Mouse (Mus musculus) liver, adult 2 months (tissue): ENCODE measurements around the gene Klhl12. TPM values are rescaled to one million over a fixed set of nuclear protein-coding genes. Genes with fewer than 3 reads are reported as not detected.
A peak's percentile ranks its signal among the peaks of the same experiment; 100 is the strongest.
"Not testable (repeated sequence)": the region's sequence is repeated elsewhere in the genome, so short reads cannot be mapped to it uniquely, and the experiment has no call there.

Source experiments
- DNase-seq: peaks from one replicate; pipeline ENCODE4 v3.0.0-alpha.2; 2011; ENCODE audit warnings: low read depth, low spot score; ENCODE audit errors: extremely low read depth
- H3K27ac ChIP-seq: fragments of 200-500 bp; replicated peaks from 2 replicates; pipeline ENCODE4 v1.5.1; 2012; ENCODE audit warnings: low read depth, mild to moderate bottlenecking, control low read depth, inconsistent platforms, low read length; ENCODE audit not compliant: insufficient read depth
- H3K27me3 ChIP-seq: fragments of 200-500 bp; 2 replicates; pipeline ENCODE4 v1.6.1; 2012; ENCODE audit warnings: mild to moderate bottlenecking, moderate library complexity, low read length, inconsistent platforms; ENCODE audit not compliant: control insufficient read depth, insufficient read depth
- H3K36me3 ChIP-seq: fragments of 200-500 bp; 2 replicates; pipeline ENCODE4 v1.6.1; 2012; ENCODE audit warnings: low read length, inconsistent platforms; ENCODE audit not compliant: control insufficient read depth, insufficient read depth
- H3K4me1 ChIP-seq: fragments of 200-500 bp; 2 replicates; pipeline ENCODE4 v1.6.1; 2011; ENCODE audit warnings: low read length; ENCODE audit not compliant: control insufficient read depth, insufficient read depth
- H3K4me3 ChIP-seq: fragments of 200-500 bp; 2 replicates; pipeline ENCODE4 v1.5.1; 2011; ENCODE audit warnings: low read depth, mild to moderate bottlenecking, control low read depth, low read length, moderate library complexity; ENCODE audit not compliant: insufficient read depth
- H3K79me2 ChIP-seq: fragments of 200-500 bp; 2 replicates; pipeline ENCODE4 v1.6.1; 2012; ENCODE audit warnings: inconsistent platforms, mild to moderate bottlenecking, low read length, moderate library complexity; ENCODE audit not compliant: control insufficient read depth, insufficient read depth
- H3K9ac ChIP-seq: fragments of 200-500 bp; 2 replicates; pipeline ENCODE4 v1.6.1; 2012; ENCODE audit warnings: low read depth, mild to moderate bottlenecking, control low read depth, inconsistent platforms, low read length
- CTCF ChIP-seq: fragments of 200-500 bp; IDR thresholded peaks from 2 replicates; pipeline ENCODE4 v1.5.1; 2011; ENCODE audit warnings: low read depth, low read length, control low read depth
- POLR2A ChIP-seq: fragments of 200-500 bp; IDR thresholded peaks from 2 replicates; pipeline ENCODE4 v1.6.1; 2011; ENCODE audit warnings: low read length, control low read depth; ENCODE audit not compliant: insufficient read depth; ENCODE audit errors: extremely low read depth
- WGBS: fragments of 180-500 bp; shearing (Covaris S2); methylation state at CpG from one replicate; pipeline ENCODE4 v1.1.7; 2018; 5-methylcytosine and 5-hydroxymethylcytosine counted together
- polyA plus RNA-seq: library from polyadenylated mRNA; depleted of rRNA; stranded (reverse); fragments of >200 nt; gene quantifications from 2 replicates; pipeline ENCODE4 v1.2.3, GENCODE M21; 2012
- total RNA-seq: library from RNA; depleted of rRNA; stranded (reverse); fragments of >200 nt; gene quantifications from 2 replicates; pipeline ENCODE4 v1.2.3, GENCODE M21; 2014

Gene Klhl12
- total and polyA plus RNA-seq, 2 experiments, result 5.1 to 8.8 TPM

GRCm38 (mm10) chr1:134513312-134513860 is 58.1 kb downstream of the Klhl12 start:
- TF ChIP-seq CTCF (no peak), POLR2A (no peak)
- no peaks in the 10 kb centered on the region for H3K79me2 ChIP-seq
- H3K27me3 ChIP-seq, result no peaks in the 10 kb centered on the region
- H3K9ac ChIP-seq, result peak overlapping the region; percentile 63
- DNase-seq, result peak; percentile 39
- 3% methylated on average over 38 of the region's 38 CpGs for WGBS
- peaks cover 3% of the 10 kb centered on the region; the same call in 1 of the 2 replicates for H3K4me1 ChIP-seq
- no peaks in the 10 kb centered on the region for H3K36me3 ChIP-seq
- H3K27ac ChIP-seq, result no peak overlapping the region
- H3K4me3 ChIP-seq, result peak overlapping the region; percentile 57

- Histone ChIP-seq H3K9ac (no peak overlapping the region), H3K27me3 (no peaks in the 10 kb centered on the region), H3K4me1 (peaks cover 6% of the 10 kb centered on the region), H3K79me2 (no peaks in the 10 kb centered on the region), H3K4me3 (no peak overlapping the region), H3K27ac (no peak overlapping the region), H3K36me3 (no peaks in the 10 kb centered on the region)
- peak; percentile 55 for DNase-seq
- WGBS, result 56% methylated on average over 16 of the region's 16 CpGs
- TF ChIP-seq CTCF, result no peak
- TF ChIP-seq POLR2A, result no peak
Measured at GRCm38 (mm10) chr1:134513876-134514590, 58.7 kb downstream of the Klhl12 start.

- WGBS, result 64% methylated on average over 2 of the region's 2 CpGs
- no peak for TF ChIP-seq CTCF
- no peak for TF ChIP-seq POLR2A
- no peaks in the 10 kb centered on the region for H3K36me3 ChIP-seq
- H3K9ac ChIP-seq, result no peak overlapping the region
- H3K27ac ChIP-seq, result no peak overlapping the region
- H3K4me3 ChIP-seq, result no peak overlapping the region
- peaks cover 14% of the 10 kb centered on the region for H3K4me1 ChIP-seq
- DNase-seq, result no peak
- no peaks in the 10 kb centered on the region for H3K79me2 ChIP-seq
- H3K27me3 ChIP-seq, result no peaks in the 10 kb centered on the region
Measured at GRCm38 (mm10) chr1:134515891-134516290, 60.6 kb downstream of the Klhl12 start.

GRCm38 (mm10) chr1:134516491-134517198 is 61.3 kb downstream of the Klhl12 start:
- no peak for DNase-seq
- H3K36me3 ChIP-seq, result no peaks in the 10 kb centered on the region
- no peaks in the 10 kb centered on the region for H3K27me3 ChIP-seq
- H3K79me2 ChIP-seq, result no peaks in the 10 kb centered on the region
- H3K4me1 ChIP-seq, result peaks cover 14% of the 10 kb centered on the region
- no peak overlapping the region for H3K4me3 ChIP-seq
- no peak overlapping the region for H3K9ac ChIP-seq
- WGBS, result 71% methylated on average over 4 of the region's 4 CpGs
- no peak overlapping the region for H3K27ac ChIP-seq
- TF ChIP-seq CTCF (no peak), POLR2A (no peak)

- H3K27me3 ChIP-seq, H3K36me3 ChIP-seq, H3K79me2 ChIP-seq, H3K9ac ChIP-seq, H3K27ac ChIP-seq, H3K4me3 ChIP-seq, DNase-seq: not testable (repeated sequence)
- WGBS, result 88% methylated on average over 14 of the region's 14 CpGs
- H3K4me1 ChIP-seq, result peaks cover 14% of the 10 kb centered on the region
Measured at GRCm38 (mm10) chr1:134517841-134518240, 62.5 kb downstream of the Klhl12 start.

- Histone ChIP-seq H3K27ac (peak overlapping the region; percentile 43), H3K27me3 (no peaks in the 10 kb centered on the region), H3K4me3 (no peak overlapping the region), H3K4me1 (peaks cover 11% of the 10 kb centered on the region), H3K9ac (no peak overlapping the region), H3K79me2 (no peaks in the 10 kb centered on the region), H3K36me3 (no peaks in the 10 kb centered on the region)
- 2% methylated on average over 7 of the region's 7 CpGs for WGBS
- DNase-seq, result peak; percentile 93
- TF ChIP-seq POLR2A, result no peak
- peak; percentile 87 for TF ChIP-seq CTCF
Measured at GRCm38 (mm10) chr1:134518677-134519076, 63.3 kb downstream of the Klhl12 start.

GRCm38 (mm10) chr1:134519201-134519600 is 63.9 kb downstream of the Klhl12 start:
- H3K79me2 ChIP-seq, H3K36me3 ChIP-seq, H3K4me3 ChIP-seq, DNase-seq, H3K27me3 ChIP-seq, H3K9ac ChIP-seq: not testable (repeated sequence)
- 91% methylated on average over 5 of the region's 5 CpGs for WGBS
- Histone ChIP-seq H3K27ac (peak overlapping the region; percentile 43), H3K4me1 (peaks cover 11% of the 10 kb centered on the region)
